Mouse (Mus musculus) MEL (cell line): ENCODE measurements around the gene Mpeg1.

Experiments
- CHD2 ChIP-seq: IDR thresholded peaks from 2 replicates; pipeline ENCODE4 v1.6.1; 2011; ENCODE audit warnings: low read length, improper control_type of control experiment
- EP300 ChIP-seq, 2 experiments: IDR thresholded peaks; 2 replicates each; pipeline ENCODE4 v1.6.1; 2011; ENCODE audit warnings: improper control_type of control experiment in 2 of 2, low read length in 2 of 2, low read depth in 1 of 2, mild to moderate bottlenecking in 1 of 2
- GATA1 ChIP-seq: IDR thresholded peaks from 2 replicates; pipeline ENCODE4 v1.6.1; 2011; ENCODE audit warnings: low read depth, low read length, improper control_type of control experiment
- MAZ ChIP-seq: IDR thresholded peaks from 2 replicates; pipeline ENCODE4 v1.6.1; 2012; ENCODE audit warnings: low read depth, mild to moderate bottlenecking, inconsistent platforms, low read length, improper control_type of control experiment
- POLR2AphosphoS5 ChIP-seq: IDR thresholded peaks from 2 replicates; pipeline ENCODE4 v1.6.1; 2012; ENCODE audit warnings: low read depth, borderline replicate concordance, mild to moderate bottlenecking, inconsistent platforms, low read length, moderate library complexity, mixed read lengths
- USF1 ChIP-seq: IDR thresholded peaks from 2 replicates; pipeline ENCODE4 v1.6.1; 2014; ENCODE audit warnings: low read depth, mild to moderate bottlenecking, inconsistent platforms, low read length, improper control_type of control experiment, moderate library complexity

DNA sequence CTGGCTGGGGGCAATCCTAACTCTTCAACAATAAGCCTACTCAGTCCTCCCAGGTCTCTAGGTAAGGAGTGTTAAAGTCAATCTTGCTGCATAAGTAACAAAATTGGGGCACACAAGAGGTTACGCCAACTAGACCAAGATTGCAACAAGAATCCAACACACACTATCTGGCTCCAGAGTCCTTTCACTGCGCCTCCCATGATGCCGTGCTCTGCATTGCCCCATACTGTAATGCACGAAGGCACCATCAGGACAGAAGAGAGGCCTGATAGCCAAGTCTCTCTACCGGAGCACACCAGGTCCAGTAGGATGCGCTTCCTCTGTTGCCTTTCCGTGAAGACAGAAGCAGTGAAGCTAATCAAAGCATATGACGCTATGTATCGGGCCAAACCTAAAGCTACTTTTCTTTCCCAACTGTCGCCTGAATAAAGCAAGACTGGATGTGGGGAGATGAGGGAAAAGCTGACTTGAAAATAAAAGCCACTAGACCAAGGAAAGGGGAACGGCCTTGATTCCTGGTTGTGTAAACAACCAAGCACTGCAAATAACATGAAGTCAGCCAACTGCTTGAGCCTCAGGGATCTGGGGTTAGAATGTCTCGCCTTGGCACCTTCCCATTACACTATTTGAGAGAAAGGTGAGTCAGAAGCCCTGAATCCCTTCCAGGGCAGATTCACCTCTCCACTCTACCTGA, 27.1 kb downstream of the Mpeg1 start:
- TF ChIP-seq MAZ (no peak), CHD2 (no peak), USF1 (no peak), EP300 (IDR thresholded peaks at IDR 0.05; ENCODE audit: low read depth in 1 of 2, low read length in 2 of 2) (no peak), GATA1 (no peak), POLR2AphosphoS5 (no peak)
